Mouse (Mus musculus) erythroid progenitor cell, adult 5-6 weeks (primary cell): ENCODE data around the gene Gpatch2l. TPM values are rescaled to one million over a fixed set of nuclear protein-coding genes. Genes with fewer than 3 reads are reported as not detected.

ENCODE experiments used
- ATAC-seq: replicated peaks from 2 replicates; pipeline ENCODE4 v1.8.0; 2016; ENCODE audit warnings: moderate number of reproducible peaks, mild to moderate bottlenecking, moderate TSS enrichment, inconsistent platforms; ENCODE audit not compliant: poor library complexity, low FRiP score, severe bottlenecking
- total RNA-seq, 2 experiments: library from RNA; stranded (forward) in 1 of 2; stranded (reverse) in 1 of 2; fragments of 150-400 nt in 1 of 2; fragments of 186-747, 209-891 nt in 1 of 2; gene quantifications; 2 replicates each; pipeline versions ENCODE4 v1.2.3 to v1.2.4; 2015 to 2017; ENCODE audit warnings: low replicate concordance in 2 of 2

Gpatch2l gene
- total RNA-seq, 2 experiments from 2014 or later, result 19.3 to 23.5 TPM

GRCm38 (mm10) chr12:86276463-86276862 is 34.8 kb downstream of the Gpatch2l start:
- ATAC-seq, result no peak

- no peak for ATAC-seq
Observed at GRCm38 (mm10) chr12:86276895-86277294, 35.2 kb downstream of the Gpatch2l start.

- ATAC-seq, result no peak
Observed at GRCm38 (mm10) chr12:86280000-86280399, 38.3 kb downstream of the Gpatch2l start.

- ATAC-seq, result no peak
Observed at GRCm38 (mm10) chr12:86285704-86286103, 44.0 kb downstream of the Gpatch2l start.

- no peak for ATAC-seq
Observed at GRCm38 (mm10) chr12:86297450-86297849, 55.8 kb downstream of the Gpatch2l start.

- no peak for ATAC-seq
Observed at GRCm38 (mm10) chr12:86302973-86303372, 61.3 kb downstream of the Gpatch2l start.

- no peak for ATAC-seq
Observed at GRCm38 (mm10) chr12:86305045-86305444, 63.4 kb downstream of the Gpatch2l start.

- ATAC-seq, result no peak
Observed at GRCm38 (mm10) chr12:86305635-86306243, 64.1 kb downstream of the Gpatch2l start.

- ATAC-seq, result no peak
Observed at GRCm38 (mm10) chr12:86309474-86309873, 67.8 kb downstream of the Gpatch2l start.

- no peak for ATAC-seq
Observed at GRCm38 (mm10) chr12:86309902-86310301, 68.2 kb downstream of the Gpatch2l start.

- ATAC-seq, result no peak
Observed at GRCm38 (mm10) chr12:86320629-86321028, 79.0 kb downstream of the Gpatch2l start.

GRCm38 (mm10) chr12:86324297-86324696 is 82.6 kb downstream of the Gpatch2l start:
- no peak for ATAC-seq

- no peak for ATAC-seq
Observed at GRCm38 (mm10) chr12:86329813-86330212, 88.2 kb downstream of the Gpatch2l start.

- ATAC-seq, result no peak
Observed at GRCm38 (mm10) chr12:86330684-86331083, 89.0 kb downstream of the Gpatch2l start.

- ATAC-seq, result no peak
Observed at GRCm38 (mm10) chr12:86331248-86331647, 89.6 kb downstream of the Gpatch2l start.

- no peak for ATAC-seq
Observed at GRCm38 (mm10) chr12:86336209-86336608, 94.6 kb downstream of the Gpatch2l start.

- ATAC-seq, result no peak
Observed at GRCm38 (mm10) chr12:86336887-86337286, 95.2 kb downstream of the Gpatch2l start.

Other genes with a start within 250 kb of the Gpatch2l start
- not detected in 2 replicates for gene Tgfb3, start 162.8 kb upstream of the Gpatch2l start, total RNA-seq (2015; ENCODE audit: low replicate concordance)
- gene Tgfb3, start 162.8 kb upstream of the Gpatch2l start, total RNA-seq (2017; ENCODE audit: low replicate concordance), result not detected in 2 replicates
- not detected in 2 replicates for gene Ift43, start 159.3 kb upstream of the Gpatch2l start, total RNA-seq (2015; ENCODE audit: low replicate concordance)
- gene Ift43, start 159.3 kb upstream of the Gpatch2l start, total RNA-seq (2017; ENCODE audit: low replicate concordance), result not detected in 2 replicates
- not detected in 2 replicates for gene Esrrb, start 119.3 kb downstream of the Gpatch2l start, total RNA-seq (2015; ENCODE audit: low replicate concordance)
- gene Esrrb, start 119.3 kb downstream of the Gpatch2l start, total RNA-seq (2017; ENCODE audit: low replicate concordance), result not detected in 2 replicates